Mouse (Mus musculus): Measurements from ENCODE around the gene Pglyrp1. TPM values are rescaled to one million over a fixed set of nuclear protein-coding genes. Genes with fewer than 3 reads are reported as not detected.

The Pglyrp1 gene
- polyA plus RNA-seq, 1 experiment from 2014 or later: 1.6 TPM

DNA sequence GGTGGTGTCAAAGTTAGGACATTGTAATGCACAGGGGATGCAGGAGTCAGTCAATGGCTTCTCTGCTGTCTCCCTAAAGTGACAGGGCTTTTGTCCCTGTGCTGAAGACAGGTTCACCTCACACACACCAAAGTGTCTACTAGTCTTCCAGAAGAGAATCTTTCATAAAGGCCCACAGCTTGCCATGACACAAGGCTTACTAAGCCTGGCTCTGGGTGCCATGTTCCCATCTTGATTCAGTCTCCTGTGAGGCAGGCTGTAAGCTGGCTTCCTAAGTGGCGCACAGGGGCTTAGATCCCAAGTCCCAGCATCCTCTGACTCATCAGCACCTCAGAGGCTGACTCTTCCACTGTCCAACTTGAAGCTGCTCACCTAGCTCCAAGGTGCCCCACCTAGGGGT lies 15.8 kb downstream of the Pglyrp1 start:
- no peak for ATAC-seq (replicated peaks; ENCODE audit: insufficient number of reproducible peaks, insufficient read depth, low FRiP score, low read depth)
- Histone ChIP-seq H3K4me3 (no peak overlapping the region), H3K36me3 (no peaks in the 10 kb centered on the region), H3K4me2 (no peak overlapping the region), H3K9me3 (replicated peaks) (no peaks in the 10 kb centered on the region), H3K27ac (no peak overlapping the region), H3K27me3 (no peaks in the 10 kb centered on the region), H3K9ac (no peak overlapping the region), H3K4me1 (replicated peaks) (0 out of 2 replicates have a peak, but pooled peaks cover 6% of the 10 kb centered on the region)
- 68% methylated on average over 1 of the region's 1 CpGs for WGBS

DNA sequence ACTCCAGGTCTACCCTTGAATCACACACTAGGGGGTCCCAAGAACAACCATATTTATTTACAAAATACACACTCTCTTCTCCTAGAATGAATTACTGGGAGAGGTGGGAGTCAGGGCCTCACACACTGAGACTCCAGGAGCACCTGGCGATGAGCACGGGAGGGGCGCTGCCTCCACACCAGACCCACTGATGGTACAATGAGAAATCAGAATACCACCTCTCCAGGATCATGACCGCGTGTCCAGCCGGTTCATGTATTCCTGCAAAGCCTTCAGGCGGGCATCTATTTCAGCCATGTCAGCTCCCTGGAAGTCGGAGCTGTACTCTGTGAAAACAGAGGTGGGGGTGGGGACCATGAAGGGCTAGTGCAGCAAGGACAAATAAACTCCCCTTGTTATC lies 19.7 kb downstream of the Pglyrp1 start:
- Histone ChIP-seq H3K9me3 (replicated peaks) (no peaks in the 10 kb centered on the region), H3K4me1 (replicated peaks) (peaks cover 21% of the 10 kb centered on the region), H3K27ac (no peak overlapping the region), H3K4me2 (no peak overlapping the region), H3K36me3 (no peaks in the 10 kb centered on the region), H3K4me3 (no peak overlapping the region), H3K9ac (no peak overlapping the region), H3K27me3 (peaks cover 15% of the 10 kb centered on the region)
- no peak for ATAC-seq (replicated peaks; ENCODE audit: insufficient number of reproducible peaks, insufficient read depth, low FRiP score, low read depth)
- 90% methylated on average over 8 of the region's 8 CpGs for WGBS

DNA sequence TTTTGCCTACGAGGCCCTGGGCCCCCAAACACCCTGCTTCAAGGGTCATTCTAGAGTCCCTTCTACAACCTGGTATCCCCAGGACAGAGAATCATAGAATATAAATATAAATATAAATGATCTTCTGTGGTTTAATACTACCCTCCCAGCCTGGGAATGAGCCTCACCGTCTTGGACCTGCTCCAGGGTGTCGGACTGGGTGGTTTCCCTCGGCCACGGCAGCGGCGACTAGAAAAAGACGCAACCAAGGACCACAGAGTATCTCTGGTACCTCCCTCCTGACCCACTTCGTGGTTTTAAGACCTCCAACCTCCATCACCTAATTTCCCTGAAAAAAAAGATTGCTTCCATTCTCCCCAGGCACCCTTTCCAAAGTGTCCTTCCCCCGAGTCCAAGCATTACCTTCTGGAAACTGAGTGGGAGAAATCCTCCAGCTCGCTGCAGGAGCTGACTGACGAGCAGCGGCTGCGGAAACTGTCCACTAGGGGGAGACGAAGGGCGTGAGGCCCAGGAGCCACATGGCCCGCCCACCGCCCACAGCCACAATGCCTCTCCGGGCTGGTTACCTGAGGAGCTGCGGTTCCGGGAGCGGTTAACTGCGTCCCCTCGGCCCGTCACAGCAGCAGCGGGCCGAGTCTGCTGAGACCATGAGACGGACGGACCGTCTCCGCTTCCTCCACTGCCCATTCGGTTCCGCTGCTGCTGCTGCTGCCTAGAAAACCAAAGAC lies 20.9 kb downstream of the Pglyrp1 start:
- Histone ChIP-seq H3K27me3 (peaks cover 15% of the 10 kb centered on the region), H3K36me3 (no peaks in the 10 kb centered on the region)

DNA sequence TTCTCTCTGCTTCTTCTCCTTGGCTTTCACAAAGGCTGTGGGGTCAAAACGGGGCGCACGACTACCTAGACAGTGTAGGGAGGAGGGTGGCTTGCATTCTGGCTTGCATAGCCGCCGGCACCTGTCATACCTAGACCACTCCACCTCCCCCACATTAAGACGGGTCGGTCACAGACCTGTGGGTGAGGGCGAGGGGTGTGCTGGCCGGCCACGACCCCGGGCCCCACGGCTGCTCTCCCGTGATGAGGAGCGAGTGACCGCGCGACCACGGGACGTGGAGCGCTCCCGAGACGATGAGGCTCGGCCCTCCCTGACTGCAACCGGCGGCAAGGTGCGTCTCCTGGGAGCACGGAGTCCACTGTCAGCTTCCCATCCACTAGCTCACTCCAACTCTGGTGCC lies 21.9 kb downstream of the Pglyrp1 start:
- no peak overlapping the region for H3K9ac ChIP-seq
- H3K27me3 ChIP-seq: peaks cover 15% of the 10 kb centered on the region
- peak overlapping the region; percentile 48; the same call in 1 of the 2 replicates for H3K4me3 ChIP-seq
- no peak overlapping the region for H3K27ac ChIP-seq
- 24% methylated on average over 27 of the region's 27 CpGs for WGBS
- no peaks in the 10 kb centered on the region for H3K9me3 ChIP-seq (replicated peaks)
- ATAC-seq (replicated peaks; ENCODE audit: insufficient number of reproducible peaks, insufficient read depth, low FRiP score, low read depth): peak; percentile 42; the same call in 1 of the 2 replicates
- H3K4me2 ChIP-seq: peak overlapping the region; percentile 83
- H3K36me3 ChIP-seq: no peaks in the 10 kb centered on the region
- peaks cover 21% of the 10 kb centered on the region for H3K4me1 ChIP-seq (replicated peaks)

More for the DNA sequence above, 20.9 kb downstream of the Pglyrp1 start:
- Histone ChIP-seq H3K27ac (no peak overlapping the region), H3K4me2 (peak overlapping the region; percentile 83), H3K4me1 (replicated peaks) (peaks cover 21% of the 10 kb centered on the region), H3K9ac (peak overlapping the region; percentile 51; the same call in 1 of the 2 replicates), H3K4me3 (peak overlapping the region; percentile 48), H3K9me3 (replicated peaks) (no peaks in the 10 kb centered on the region)
- peak; percentile 68 for ATAC-seq (replicated peaks; ENCODE audit: insufficient number of reproducible peaks, insufficient read depth, low FRiP score, low read depth)
- 17% methylated on average over 33 of the region's 33 CpGs for WGBS

DNA sequence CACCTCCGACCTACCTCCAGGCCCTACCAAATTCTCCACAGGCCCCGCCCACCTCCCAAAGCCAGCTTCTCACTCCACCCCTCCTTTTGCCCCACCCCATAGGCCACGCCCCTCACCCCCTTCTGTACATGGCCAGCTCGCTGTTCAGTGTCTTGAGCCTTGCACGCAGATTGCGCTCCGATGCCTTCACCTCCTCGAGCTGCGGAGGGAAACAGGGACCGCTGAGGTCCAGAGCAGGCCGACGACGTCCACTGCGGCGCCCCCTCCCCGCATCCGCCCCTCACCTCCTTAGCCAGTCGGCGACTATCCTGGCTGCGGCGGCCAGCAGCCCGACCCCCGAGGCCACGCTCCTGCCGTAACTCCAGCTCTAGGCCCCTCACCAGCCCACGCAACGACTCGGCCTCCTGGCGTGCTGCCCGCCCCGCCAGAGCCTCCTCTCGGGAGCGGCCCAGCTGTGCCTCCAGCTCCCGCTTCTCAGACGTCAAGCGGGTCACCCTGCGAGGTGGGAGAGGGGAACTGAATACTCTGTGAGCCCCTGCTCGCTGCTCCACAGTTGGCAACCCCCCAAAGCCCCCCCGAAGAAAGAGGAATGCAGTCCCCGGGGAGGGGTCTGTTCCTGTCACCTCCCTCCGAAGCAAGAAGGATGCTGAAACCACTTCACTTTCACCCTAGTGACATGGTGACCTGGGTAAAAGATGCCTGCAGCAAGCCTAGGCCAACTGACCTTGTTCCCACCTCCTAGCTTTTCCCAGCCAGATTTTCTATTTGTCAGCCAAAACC lies 22.7 kb downstream of the Pglyrp1 start:
- peak overlapping the region; percentile 57 for H3K9ac ChIP-seq
- H3K4me2 ChIP-seq: peak overlapping the region; percentile 83
- ATAC-seq (replicated peaks; ENCODE audit: insufficient number of reproducible peaks, insufficient read depth, low FRiP score, low read depth): peak; percentile 40
- WGBS: 1% methylated on average over 37 of the region's 41 CpGs
- H3K36me3 ChIP-seq: no peaks in the 10 kb centered on the region
- peak overlapping the region; percentile 47 for H3K4me3 ChIP-seq
- H3K9me3 ChIP-seq (replicated peaks): no peaks in the 10 kb centered on the region
- peaks cover 15% of the 10 kb centered on the region for H3K27me3 ChIP-seq
- no peak overlapping the region for H3K27ac ChIP-seq
- H3K4me1 ChIP-seq (replicated peaks): peaks cover 21% of the 10 kb centered on the region

DNA sequence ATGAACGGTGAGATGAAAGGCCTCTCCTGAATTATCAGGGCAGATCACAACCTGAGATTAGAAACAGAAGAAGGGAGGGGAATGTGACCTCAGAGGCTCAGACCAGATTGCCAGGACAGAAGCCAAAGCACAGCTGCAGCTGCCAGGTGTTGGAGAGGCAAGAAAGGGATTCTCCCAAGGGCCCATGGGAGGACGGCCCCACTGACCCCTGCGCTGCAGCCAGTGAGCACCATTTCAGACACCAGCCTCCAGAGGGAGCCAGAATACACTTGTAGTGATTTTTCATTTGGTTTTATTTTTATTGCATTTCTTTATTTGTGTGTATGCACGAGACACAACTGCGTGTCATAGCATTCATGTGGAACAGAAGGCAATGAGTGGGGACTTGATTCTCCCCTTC lies 25.4 kb downstream of the Pglyrp1 start:
- no peaks in the 10 kb centered on the region for H3K9me3 ChIP-seq (replicated peaks)
- no peak overlapping the region for H3K4me3 ChIP-seq
- WGBS: 49% methylated on average over 5 of the region's 5 CpGs

DNA sequence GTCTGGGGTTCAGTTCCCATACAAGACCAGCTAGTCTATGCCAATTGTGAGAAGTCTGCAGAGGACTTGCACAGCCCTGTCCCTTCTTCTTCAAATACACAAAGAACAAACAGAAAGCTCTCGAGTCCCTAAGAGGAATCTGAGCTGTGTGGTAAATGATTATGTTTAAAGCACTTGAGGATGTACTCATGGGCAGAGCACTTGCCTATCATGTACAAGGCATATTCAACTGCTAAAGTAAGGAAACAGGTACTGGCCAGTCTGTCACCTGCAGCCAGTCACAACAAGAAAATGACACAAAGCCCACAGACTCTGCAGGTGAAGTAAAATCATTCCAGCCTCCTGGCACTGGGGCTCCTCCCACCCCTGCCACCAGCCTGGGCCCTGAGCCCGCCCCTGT lies 29.4 kb downstream of the Pglyrp1 start:
- H3K36me3 ChIP-seq: peaks cover 26% of the 10 kb centered on the region
- ATAC-seq (replicated peaks; ENCODE audit: insufficient number of reproducible peaks, insufficient read depth, low FRiP score, low read depth): no peak
- no peak overlapping the region for H3K27ac ChIP-seq
- no peaks in the 10 kb centered on the region for H3K4me1 ChIP-seq (replicated peaks)
- no peak overlapping the region for H3K4me2 ChIP-seq
- no peak overlapping the region for H3K9ac ChIP-seq
- WGBS: 88% methylated on average over 2 of the region's 2 CpGs
- H3K9me3 ChIP-seq (replicated peaks): no peaks in the 10 kb centered on the region
- no peak overlapping the region for H3K4me3 ChIP-seq
- H3K27me3 ChIP-seq: no peaks in the 10 kb centered on the region

More for the DNA sequence above, 25.4 kb downstream of the Pglyrp1 start:
- Histone ChIP-seq H3K4me2 (no peak overlapping the region), H3K27ac (no peak overlapping the region), H3K4me1 (replicated peaks) (peaks cover 21% of the 10 kb centered on the region), H3K9ac (no peak overlapping the region), H3K36me3 (peaks cover 15% of the 10 kb centered on the region; the same call in 1 of the 2 replicates), H3K27me3 (peaks cover 15% of the 10 kb centered on the region)
- ATAC-seq (replicated peaks; ENCODE audit: insufficient number of reproducible peaks, insufficient read depth, low FRiP score, low read depth): no peak

DNA sequence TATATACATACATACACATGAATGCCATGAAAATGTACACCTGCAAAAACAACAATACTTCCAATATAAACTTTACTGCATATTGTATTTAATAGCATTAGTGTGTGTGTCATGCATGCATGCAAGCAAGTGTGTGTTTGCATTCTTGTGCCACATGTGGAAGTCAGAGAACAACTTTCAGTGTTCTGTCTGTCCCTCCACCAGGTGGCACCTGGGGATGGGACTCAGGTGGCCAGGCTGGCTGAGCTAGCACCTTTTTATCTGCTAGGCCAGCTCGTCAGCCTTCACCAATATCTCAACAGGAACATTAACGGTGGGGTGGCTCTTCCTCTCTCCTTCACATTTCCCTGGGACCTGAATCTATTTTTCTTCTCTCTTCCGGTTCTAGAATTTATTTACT lies 31.4 kb downstream of the Pglyrp1 start:
- Histone ChIP-seq H3K4me2 (no peak overlapping the region), H3K9ac (no peak overlapping the region), H3K27ac (no peak overlapping the region), H3K4me3 (no peak overlapping the region), H3K27me3 (no peaks in the 10 kb centered on the region), H3K36me3 (peaks cover 26% of the 10 kb centered on the region), H3K4me1 (replicated peaks) (no peaks in the 10 kb centered on the region), H3K9me3 (replicated peaks) (no peaks in the 10 kb centered on the region)
- ATAC-seq (replicated peaks; ENCODE audit: insufficient number of reproducible peaks, insufficient read depth, low FRiP score, low read depth): no peak
- WGBS: 69% methylated on average over 3 of the region's 3 CpGs

DNA sequence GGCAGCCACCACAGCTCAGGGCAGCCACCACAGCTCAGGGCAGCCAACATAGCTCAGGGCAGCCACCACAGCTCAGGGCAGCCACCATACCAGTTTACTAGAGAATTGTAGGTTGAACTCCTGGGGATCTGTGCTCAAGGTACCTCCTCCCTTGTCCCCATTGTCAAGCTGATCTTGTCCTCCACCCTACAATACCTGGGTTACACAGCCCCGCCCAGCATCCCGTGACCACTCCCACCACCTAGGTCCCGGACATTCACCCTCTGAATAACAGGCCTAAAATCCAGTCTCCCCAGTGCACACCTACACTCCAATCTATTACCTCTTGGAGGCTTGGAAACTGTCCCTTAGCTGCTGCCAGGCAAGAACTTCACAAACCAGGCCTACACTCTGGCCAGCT lies 33.8 kb downstream of the Pglyrp1 start:
- 89% methylated on average over 3 of the region's 3 CpGs for WGBS
- no peak overlapping the region for H3K4me2 ChIP-seq

DNA sequence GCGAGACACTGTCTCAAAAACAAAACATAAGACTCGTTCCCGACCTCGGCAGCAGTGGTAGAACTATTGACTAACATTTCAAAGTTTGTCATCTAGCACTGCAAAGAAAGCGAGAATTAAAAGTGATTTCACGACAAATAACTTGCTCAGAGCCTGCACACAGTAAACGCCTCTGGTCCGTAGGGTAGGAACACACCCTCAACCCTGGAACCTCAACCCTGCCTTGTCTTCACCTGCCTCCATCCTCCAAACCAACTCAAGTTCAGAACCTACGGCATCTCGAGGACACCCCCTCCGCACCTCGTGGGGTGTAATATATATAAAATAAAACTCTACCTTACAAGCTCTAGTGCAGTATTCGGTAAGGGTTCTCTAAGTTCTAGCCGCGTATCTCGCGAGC lies 38.7 kb downstream of the Pglyrp1 start:
- 5% methylated on average over 17 of the region's 17 CpGs for WGBS
- Histone ChIP-seq H3K9ac (peak overlapping the region; percentile 80), H3K4me3 (peak overlapping the region; percentile 92), H3K9me3 (replicated peaks) (no peaks in the 10 kb centered on the region), H3K4me1 (replicated peaks) (peaks cover 17% of the 10 kb centered on the region), H3K27me3 (no peaks in the 10 kb centered on the region), H3K4me2 (peak overlapping the region; percentile 81), H3K27ac (peak overlapping the region; percentile 36; the same call in 1 of the 2 replicates), H3K36me3 (no peaks in the 10 kb centered on the region)
- ATAC-seq (replicated peaks; ENCODE audit: insufficient number of reproducible peaks, insufficient read depth, low FRiP score, low read depth): 0 out of 2 replicates have a peak, but pooled peaks have one; percentile 3

More for the DNA sequence above, 33.8 kb downstream of the Pglyrp1 start:
- Histone ChIP-seq H3K36me3 (peaks cover 22% of the 10 kb centered on the region), H3K4me3 (no peak overlapping the region), H3K9me3 (replicated peaks) (no peaks in the 10 kb centered on the region), H3K27ac (no peak overlapping the region), H3K4me1 (replicated peaks) (peaks cover 13% of the 10 kb centered on the region), H3K9ac (no peak overlapping the region), H3K27me3 (no peaks in the 10 kb centered on the region)
- no peak for ATAC-seq (replicated peaks; ENCODE audit: insufficient number of reproducible peaks, insufficient read depth, low FRiP score, low read depth)

DNA sequence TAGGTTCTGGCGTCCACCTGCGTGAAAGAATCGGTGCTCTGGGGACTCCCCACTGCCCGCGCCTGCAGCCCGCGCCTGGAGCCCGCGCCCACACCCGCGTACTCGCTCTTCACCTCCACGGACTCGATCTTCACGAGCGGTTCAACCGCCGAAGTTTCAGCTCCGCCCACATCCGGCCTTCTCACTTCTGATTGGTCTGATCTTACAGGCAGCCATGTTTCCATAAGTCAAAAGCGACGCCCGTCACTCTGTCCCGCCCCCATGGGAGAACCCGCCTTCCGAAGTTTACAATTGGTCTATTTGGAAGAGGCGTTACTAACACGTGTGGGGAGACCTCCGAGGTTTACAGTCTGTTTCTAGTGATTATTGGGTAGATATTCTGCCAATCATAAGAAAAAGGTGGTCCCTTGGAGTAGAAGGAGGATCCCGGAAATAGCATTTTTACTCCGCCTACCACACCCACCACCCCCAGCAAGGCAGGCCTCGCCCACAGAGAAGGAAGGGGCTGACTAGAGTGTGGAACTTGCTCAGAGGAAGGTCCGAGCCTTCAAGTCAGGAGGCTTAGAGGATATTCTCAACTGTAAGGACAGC lies 39.2 kb downstream of the Pglyrp1 start, which contains the start of gene Ccdc61:
TSS of gene Ccdc61 (minus strand) at position 175 of the 591 bp plus-strand sequence.
- peak; percentile 99 for ATAC-seq (replicated peaks; ENCODE audit: insufficient number of reproducible peaks, insufficient read depth, low FRiP score, low read depth)
- H3K4me3 ChIP-seq: peak within 1 kb of the TSS; percentile 92
- H3K27me3 ChIP-seq: no peaks in the 10 kb centered on the region
- H3K9ac ChIP-seq: peak within 1 kb of the TSS; percentile 80
- no peaks in the 10 kb centered on the region for H3K36me3 ChIP-seq
- peak within 1 kb of the TSS; percentile 84 for H3K4me2 ChIP-seq
- H3K9me3 ChIP-seq (replicated peaks): no peaks in the 10 kb centered on the region
- peak within 1 kb of the TSS; percentile 37 for H3K27ac ChIP-seq
- 0% methylated on average over 33 of the region's 33 CpGs for WGBS
- H3K4me1 ChIP-seq (replicated peaks): peaks cover 17% of the 10 kb centered on the region

Measured in heart, embryonic 15.5 days (tissue).